Comparison of ENCODE assay signal across 18 mouse cellular contexts in genomic region chr2:20526856-20527255, GRCm38 (mm10).
DNase-seq lines count a peak whose midpoint lies in the region; ATAC-seq and TF ChIP-seq lines count a peak whose summit lies in the region.
"Had no signal": no experiment of that assay in that cellular context is flagged by ENCODE, and none has a peak within 500 bp of the region (broad histone marks: within the 10 kb centered on the region; RNA-seq: fewer than 3 reads in every experiment).

No protein-coding gene starts in this region.

- H3K36me3 ChIP-seq in heart, postnatal 0 days (replicated peaks; ENCODE audit: control insufficient read depth, insufficient read depth, low read length), result no peaks in the 10 kb centered on the region
- peaks cover 6% of the 10 kb centered on the region; the same call in 1 of the 2 replicates for H3K36me3 ChIP-seq in lung, embryonic 15.5 days
- H3K36me3 ChIP-seq: midbrain, embryonic 12.5 days had no signal

- TF ChIP-seq CTCF in gastrocnemius, adult 2 months (IDR thresholded peaks at IDR 0.05), result no peak
- TF ChIP-seq CTCF in heart, postnatal 0 days (IDR thresholded peaks at IDR 0.05; ENCODE audit: low read depth), result no peak

- H3K27ac ChIP-seq in gastrocnemius, adult 2 months, result peak overlapping the region; percentile 73
- peak overlapping the region; percentile 71 for H3K27ac ChIP-seq in heart, postnatal 0 days (ENCODE audit: low read depth)
- H3K27ac ChIP-seq in lung, embryonic 15.5 days, result peak overlapping the region; percentile 77
- H3K27ac ChIP-seq in brown adipose tissue, adult 24 weeks (replicated peaks; ENCODE audit: low read depth, low read length), result peak overlapping the region; percentile 74
- H3K27ac ChIP-seq: hindbrain, embryonic 14.5 days; liver, embryonic 12.5 days; midbrain, embryonic 12.5 days had no signal

- DNase-seq in gastrocnemius, adult 2 months, result no peak
- no peak for DNase-seq in gastrocnemius, postnatal 36 days
- no peak for DNase-seq in heart, postnatal 0 days (ENCODE audit: low spot score)
- no peak for DNase-seq in heart, adult 18-20 months
- DNase-seq in lung, postnatal 4 days, result no peak
- DNase-seq in adrenal gland, postnatal 14 days, result no peak
- DNase-seq: cerebellum, adult 11 months; cerebellum, adult 9-11 months; thymus, adult 18-20 months; thymus, postnatal 36 days had no signal

- H3K4me2 ChIP-seq in heart, postnatal 0 days (ENCODE audit: low read depth, low read length), result no peak overlapping the region
- H3K4me2 ChIP-seq in lung, embryonic 15.5 days, result no peak overlapping the region
- H3K4me2 ChIP-seq: embryonic facial prominence, embryonic 15.5 days; hindbrain, embryonic 14.5 days; liver, embryonic 12.5 days; midbrain, embryonic 12.5 days had no signal

- no peaks in the 10 kb centered on the region for H3K4me1 ChIP-seq in heart, postnatal 0 days (ENCODE audit: control insufficient read depth, insufficient read depth)
- H3K4me1 ChIP-seq in lung, embryonic 15.5 days, result peaks cover 12% of the 10 kb centered on the region
- peaks cover 26% of the 10 kb centered on the region for H3K4me1 ChIP-seq in brown adipose tissue, adult 24 weeks (ENCODE audit: control insufficient read depth, insufficient read depth, insufficient read length, low read length)

- no peak for TF ChIP-seq EP300 in heart, postnatal 0 days (IDR thresholded peaks at IDR 0.05; ENCODE audit: low read depth)

- 92% methylated on average over 3 of the region's 3 CpGs for WGBS in heart, postnatal 0 days
- WGBS in lung, embryonic 15.5 days, result 93% methylated on average over 3 of the region's 3 CpGs

- H3K9ac ChIP-seq in heart, postnatal 0 days (replicated peaks; ENCODE audit: low read depth, low read length), result no peak overlapping the region
- H3K9ac ChIP-seq in lung, embryonic 15.5 days, result no peak overlapping the region
- H3K9ac ChIP-seq: embryonic facial prominence, embryonic 15.5 days; hindbrain, embryonic 14.5 days; liver, embryonic 12.5 days; midbrain, embryonic 12.5 days had no signal

- H3K27me3 ChIP-seq in heart, postnatal 0 days (ENCODE audit: control insufficient read depth, insufficient read depth, low read length), result no peaks in the 10 kb centered on the region
- H3K27me3 ChIP-seq in lung, embryonic 15.5 days, result no peaks in the 10 kb centered on the region
- H3K27me3 ChIP-seq: embryonic facial prominence, embryonic 15.5 days; midbrain, embryonic 12.5 days had no signal

- no peaks in the 10 kb centered on the region for H3K9me3 ChIP-seq in heart, postnatal 0 days (replicated peaks; ENCODE audit: control insufficient read depth, low read length)
- no peaks in the 10 kb centered on the region for H3K9me3 ChIP-seq in lung, embryonic 15.5 days
- H3K9me3 ChIP-seq: embryonic facial prominence, embryonic 15.5 days; liver, embryonic 12.5 days; midbrain, embryonic 12.5 days had no signal

- intact Hi-C loops in gastrocnemius, adult 2 months (cut with DNase I), result no loop called here
- intact Hi-C loops in gastrocnemius, postnatal 36 days (cut with DNase I), result no loop called here

- no peak for ATAC-seq in heart, postnatal 0 days (ENCODE audit: insufficient read depth, low read depth)
- no peak for ATAC-seq in lung, embryonic 15.5 days (ENCODE audit: borderline replicate concordance, extremely low read depth, low FRiP score, low TSS enrichment)
- ATAC-seq: forebrain, embryonic 14.5 days; inflammation-experienced regulatory T-cells, adult 6 months; liver, embryonic 12.5 days had no signal

- H3K4me3 ChIP-seq in gastrocnemius, adult 2 months, result no peak overlapping the region
- no peak overlapping the region for H3K4me3 ChIP-seq in heart, postnatal 0 days (ENCODE audit: low read depth, low read length)
- H3K4me3 ChIP-seq in lung, embryonic 15.5 days, result no peak overlapping the region
- H3K4me3 ChIP-seq in brown adipose tissue, adult 24 weeks (ENCODE audit: insufficient read depth, low read depth, low read length), result no peak overlapping the region
- H3K4me3 ChIP-seq: embryonic facial prominence, embryonic 15.5 days; liver, embryonic 12.5 days; midbrain, embryonic 12.5 days had no signal
